Comparison of ENCODE assay signal across 8 mouse cellular contexts in genomic region chr11:117264162-117265021, GRCm38 (mm10).
DNase-seq lines count a peak whose midpoint lies in the region; ATAC-seq and TF ChIP-seq lines count a peak whose summit lies in the region.
"Had no signal": no experiment of that assay in that cellular context is flagged by ENCODE, and none has a peak within 500 bp of the region (broad histone marks: within the 10 kb centered on the region; RNA-seq: fewer than 3 reads in every experiment).

No protein-coding gene starts in this region.

- H3K4me2 ChIP-seq in midbrain, embryonic 12.5 days (replicated peaks), result no peak overlapping the region
- no peak overlapping the region for H3K4me2 ChIP-seq in midbrain, embryonic 15.5 days
- H3K4me2 ChIP-seq in embryonic facial prominence, embryonic 15.5 days (replicated peaks), result 0 out of 2 replicates have a peak overlapping the region, but pooled peaks have one; percentile 10
- H3K4me2 ChIP-seq in stomach, embryonic 16.5 days (ENCODE audit: low read depth, low read length), result peak overlapping the region; percentile 71; the same call in 1 of the 2 replicates

- H3K9me3 ChIP-seq in midbrain, embryonic 12.5 days, result no peaks in the 10 kb centered on the region
- H3K9me3 ChIP-seq in midbrain, embryonic 15.5 days, result no peaks in the 10 kb centered on the region
- no peaks in the 10 kb centered on the region for H3K9me3 ChIP-seq in embryonic facial prominence, embryonic 15.5 days (replicated peaks)
- H3K9me3 ChIP-seq in stomach, embryonic 16.5 days (replicated peaks; ENCODE audit: control insufficient read depth, low read length), result no peaks in the 10 kb centered on the region

- peak; percentile 26 to 64 for DNase-seq in left cerebral cortex, postnatal 25 days (ENCODE audit: low spot score in 2 of 2)
- DNase-seq in cerebellum, adult 2 months, result no peak
- no peak for DNase-seq in adrenal gland, postnatal 10 days

- H3K4me1 ChIP-seq in midbrain, embryonic 12.5 days, result peaks cover 58% of the 10 kb centered on the region
- peaks cover 40% of the 10 kb centered on the region for H3K4me1 ChIP-seq in midbrain, embryonic 15.5 days
- peaks cover 74% of the 10 kb centered on the region for H3K4me1 ChIP-seq in embryonic facial prominence, embryonic 15.5 days
- peaks cover 51% of the 10 kb centered on the region for H3K4me1 ChIP-seq in stomach, embryonic 16.5 days (ENCODE audit: control insufficient read depth, insufficient read depth, low read length)
- peaks cover 5% of the 10 kb centered on the region for H3K4me1 ChIP-seq in cerebellum, adult 2 months (ENCODE audit: control insufficient read depth, insufficient read depth, low read length)

- intact Hi-C loops in left cerebral cortex, postnatal 25 days (cut with DNase I), result no loop called here

- no peak for TF ChIP-seq CTCF in cerebellum, adult 2 months (IDR thresholded peaks at IDR 0.05; ENCODE audit: borderline replicate concordance, insufficient read depth, low read depth, low read length)

- H3K4me3 ChIP-seq in midbrain, embryonic 12.5 days, result no peak overlapping the region
- H3K4me3 ChIP-seq in midbrain, embryonic 15.5 days, result no peak overlapping the region
- no peak overlapping the region for H3K4me3 ChIP-seq in embryonic facial prominence, embryonic 15.5 days (replicated peaks)
- no peak overlapping the region for H3K4me3 ChIP-seq in stomach, embryonic 16.5 days (replicated peaks; ENCODE audit: low read length)
- H3K4me3 ChIP-seq in cerebellum, adult 2 months (replicated peaks; ENCODE audit: insufficient read depth, low read depth, low read length), result no peak overlapping the region

- H3K27me3 ChIP-seq in midbrain, embryonic 12.5 days, result peaks cover 20% of the 10 kb centered on the region
- no peaks in the 10 kb centered on the region; the same call in 1 of the 2 replicates for H3K27me3 ChIP-seq in midbrain, embryonic 15.5 days (replicated peaks)
- no peaks in the 10 kb centered on the region for H3K27me3 ChIP-seq in embryonic facial prominence, embryonic 15.5 days
- H3K27me3 ChIP-seq in stomach, embryonic 16.5 days (ENCODE audit: control insufficient read depth, insufficient read depth, low read length), result no peaks in the 10 kb centered on the region
- H3K27me3 ChIP-seq in cerebellum, adult 2 months (ENCODE audit: control insufficient read depth, insufficient read depth, low read length), result no peaks in the 10 kb centered on the region; the same call in 1 of the 2 replicates

- no peak overlapping the region for H3K9ac ChIP-seq in midbrain, embryonic 12.5 days (replicated peaks)
- H3K9ac ChIP-seq in midbrain, embryonic 15.5 days, result no peak overlapping the region
- H3K9ac ChIP-seq in embryonic facial prominence, embryonic 15.5 days, result no peak overlapping the region
- peak overlapping the region; percentile 3 for H3K9ac ChIP-seq in stomach, embryonic 16.5 days (ENCODE audit: low read length)
- H3K9ac ChIP-seq: liver, embryonic 14.5 days had no signal

- WGBS in midbrain, embryonic 12.5 days, result 67% methylated on average over 13 of the region's 13 CpGs
- WGBS in midbrain, embryonic 15.5 days, result 62% methylated on average over 13 of the region's 13 CpGs
- 44% methylated on average over 13 of the region's 13 CpGs for WGBS in embryonic facial prominence, embryonic 15.5 days
- WGBS in stomach, embryonic 16.5 days, result 63% methylated on average over 13 of the region's 13 CpGs
- WGBS in cerebellum, adult 2 months, result 52% methylated on average over 13 of the region's 13 CpGs

- no peak for TF ChIP-seq POLR2A in cerebellum, adult 2 months (IDR thresholded peaks at IDR 0.05; ENCODE audit: borderline replicate concordance, insufficient read depth, low read length)

- peak overlapping the region; percentile 2; the same call in 1 of the 2 replicates for H3K27ac ChIP-seq in midbrain, embryonic 12.5 days (replicated peaks)
- no peak overlapping the region for H3K27ac ChIP-seq in midbrain, embryonic 15.5 days
- peak overlapping the region; percentile 93 for H3K27ac ChIP-seq in embryonic facial prominence, embryonic 15.5 days (replicated peaks)
- H3K27ac ChIP-seq in stomach, embryonic 16.5 days (ENCODE audit: low read length), result peak overlapping the region; percentile 90
- H3K27ac ChIP-seq in cerebellum, adult 2 months (ENCODE audit: insufficient read depth, low read length), result no peak overlapping the region
- H3K27ac ChIP-seq: liver, embryonic 14.5 days had no signal

- no peaks in the 10 kb centered on the region for H3K36me3 ChIP-seq in midbrain, embryonic 12.5 days
- no peaks in the 10 kb centered on the region for H3K36me3 ChIP-seq in midbrain, embryonic 15.5 days (replicated peaks)
- no peaks in the 10 kb centered on the region for H3K36me3 ChIP-seq in embryonic facial prominence, embryonic 15.5 days
- no peaks in the 10 kb centered on the region for H3K36me3 ChIP-seq in stomach, embryonic 16.5 days (ENCODE audit: control insufficient read depth, insufficient read depth, low read length)

- ATAC-seq in midbrain, embryonic 12.5 days (ENCODE audit: low FRiP score, low read depth), result no peak
- ATAC-seq in midbrain, embryonic 15.5 days (replicated peaks), result no peak
- no peak for ATAC-seq in embryonic facial prominence, embryonic 15.5 days (ENCODE audit: insufficient number of reproducible peaks, low FRiP score, low TSS enrichment, low read depth)
- no peak for ATAC-seq in stomach, embryonic 16.5 days (ENCODE audit: insufficient read depth, low FRiP score)

Comparison
In these comparisons a context has a peak if more than half of its experiments do, and no peak if none do; other contexts are left out.
1. H3K27ac ChIP-seq: peak in midbrain, embryonic 12.5 days (single experiment), embryonic facial prominence, embryonic 15.5 days (single experiment) and stomach, embryonic 16.5 days (single experiment); none in midbrain, embryonic 15.5 days (single experiment) and cerebellum, adult 2 months (single experiment).
2. H3K4me2 ChIP-seq: peak in embryonic facial prominence, embryonic 15.5 days (single experiment) and stomach, embryonic 16.5 days (single experiment); none in midbrain, embryonic 12.5 days (single experiment) and midbrain, embryonic 15.5 days (single experiment).
3. DNase-seq: peak in left cerebral cortex, postnatal 25 days (2 of 2); none in cerebellum, adult 2 months (0 of 2) and adrenal gland, postnatal 10 days (single experiment).